Mouse (Mus musculus): ENCODE results near the gene Ivns1abp.

DNA sequence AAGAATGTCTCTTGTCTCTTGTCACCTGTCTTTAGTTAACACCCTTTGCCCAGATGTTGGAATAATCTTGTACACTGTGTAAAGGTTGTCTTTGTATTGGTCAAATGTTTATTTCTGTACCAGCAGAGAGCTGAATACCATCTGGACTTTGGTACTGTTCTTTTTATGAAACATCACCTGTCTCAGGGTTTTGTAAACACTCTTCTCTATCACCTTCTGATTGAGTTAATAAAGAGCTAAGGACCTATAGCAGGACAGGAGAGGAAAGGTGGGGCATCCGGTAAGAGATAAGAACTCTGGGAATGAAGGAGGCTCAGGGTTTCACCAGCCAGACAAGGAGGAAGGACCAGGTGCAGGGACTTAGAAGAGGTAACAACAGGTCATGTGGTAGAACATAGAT lies 47.7 kb upstream of the Ivns1abp start:
- TF ChIP-seq POLR2A (IDR thresholded peaks at IDR 0.05; ENCODE audit: borderline replicate concordance, low read depth, low read length) = no peak
- no peak for TF ChIP-seq CTCF (IDR thresholded peaks at IDR 0.05; ENCODE audit: low read depth, low read length)
